Mouse (Mus musculus) bone marrow, adult 2 months (tissue): ENCODE measurements around the gene Upp2. TPM values are rescaled to one million over a fixed set of nuclear protein-coding genes. Genes with fewer than 3 reads are reported as not detected.

Experiments used
- H3K27ac ChIP-seq: fragments of 200-500 bp; 2 replicates; pipeline ENCODE4 v1.5.1; 2012; ENCODE audit warnings: low read depth, mild to moderate bottlenecking, control low read depth, inconsistent platforms, low read length; ENCODE audit not compliant: control insufficient read depth, poor library complexity, insufficient read depth
- H3K4me1 ChIP-seq: fragments of 200-500 bp; 2 replicates; pipeline ENCODE4 v1.6.1; 2011; ENCODE audit warnings: low read length; ENCODE audit not compliant: control insufficient read depth, insufficient read depth
- H3K4me3 ChIP-seq: fragments of 200-500 bp; replicated peaks from 2 replicates; pipeline ENCODE3; 2011; ENCODE audit warnings: mild to moderate bottlenecking, low read depth, low read length, control low read depth; ENCODE audit not compliant: control insufficient read depth
- CTCF ChIP-seq: fragments of 200-500 bp; IDR thresholded peaks from 2 replicates; pipeline ENCODE4 v1.5.1; 2011; ENCODE audit warnings: low read length, control low read depth; ENCODE audit not compliant: control insufficient read depth, insufficient read depth
- POLR2A ChIP-seq: fragments of 200-500 bp; IDR thresholded peaks from 2 replicates; pipeline ENCODE4 v1.6.1; 2011; ENCODE audit warnings: low read depth, mild to moderate bottlenecking, control low read depth, low read length, borderline replicate concordance; ENCODE audit not compliant: control insufficient read depth
- WGBS: fragments of 180-500 bp; shearing (Covaris S2); methylation state at CpG from one replicate; pipeline ENCODE4 v1.1.7; 2018; 5-methylcytosine and 5-hydroxymethylcytosine counted together
- polyA plus RNA-seq: library from polyadenylated mRNA; stranded (reverse); fragments of >200 nt; gene quantifications from 2 replicates; pipeline ENCODE4 v1.2.4, GENCODE M21; 2011; ENCODE audit warnings: low replicate concordance; ENCODE audit not compliant: missing spikeins, insufficient read depth, insufficient read length

The Upp2 gene
- polyA plus RNA-seq, 1 experiment, result 3.1 TPM

DNA sequence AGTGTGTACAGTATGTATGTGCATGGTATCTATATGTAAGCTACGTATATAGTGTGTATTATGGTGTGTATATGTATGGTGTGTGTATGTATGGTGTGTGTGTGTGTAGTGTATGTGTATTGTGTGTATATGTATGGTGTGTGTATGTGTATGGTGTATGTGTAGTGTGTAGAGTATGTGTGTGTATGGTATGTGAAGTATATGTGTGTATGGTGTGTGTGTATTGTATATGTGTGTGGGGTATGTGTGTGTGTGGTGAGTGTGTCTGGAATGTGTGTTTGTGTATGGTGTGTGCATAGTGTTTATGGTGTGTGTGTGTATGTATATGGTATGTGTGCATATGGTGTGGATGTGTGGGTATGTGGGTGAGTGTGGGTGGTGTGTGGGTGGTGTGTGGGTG lies 23.0 kb downstream of the Upp2 start:
- no peak for TF ChIP-seq CTCF
- TF ChIP-seq POLR2A, result no peak
- no peaks in the 10 kb centered on the region for H3K4me1 ChIP-seq
- no peak overlapping the region for H3K4me3 ChIP-seq
- H3K27ac ChIP-seq, result no peak overlapping the region
- 94% methylated on average over 1 of the region's 1 CpGs for WGBS

DNA sequence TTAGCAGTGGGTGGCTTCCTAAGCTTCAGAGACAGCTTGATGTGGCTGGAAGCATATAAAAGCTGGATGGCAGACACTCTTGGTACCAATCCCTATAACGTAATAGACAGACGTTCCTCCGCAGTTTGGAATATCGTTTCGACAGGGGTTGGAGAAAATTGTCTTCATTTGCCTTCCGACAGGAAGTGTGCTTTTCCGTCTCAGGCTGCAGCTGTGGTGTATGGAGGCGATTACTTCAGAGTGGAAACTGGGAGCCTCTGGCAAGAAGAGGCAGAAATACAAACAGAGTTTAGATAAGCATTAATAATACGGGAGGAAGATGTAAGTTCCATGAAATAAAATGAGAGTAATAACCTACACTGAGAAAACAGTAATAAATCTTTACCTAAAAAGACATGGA lies 28.3 kb downstream of the Upp2 start:
- Histone ChIP-seq H3K27ac (no peak overlapping the region), H3K4me1 (no peaks in the 10 kb centered on the region; the same call in 1 of the 2 replicates), H3K4me3 (no peak overlapping the region)
- 64% methylated on average over 9 of the region's 9 CpGs for WGBS
- TF ChIP-seq POLR2A (no peak), CTCF (no peak)

DNA sequence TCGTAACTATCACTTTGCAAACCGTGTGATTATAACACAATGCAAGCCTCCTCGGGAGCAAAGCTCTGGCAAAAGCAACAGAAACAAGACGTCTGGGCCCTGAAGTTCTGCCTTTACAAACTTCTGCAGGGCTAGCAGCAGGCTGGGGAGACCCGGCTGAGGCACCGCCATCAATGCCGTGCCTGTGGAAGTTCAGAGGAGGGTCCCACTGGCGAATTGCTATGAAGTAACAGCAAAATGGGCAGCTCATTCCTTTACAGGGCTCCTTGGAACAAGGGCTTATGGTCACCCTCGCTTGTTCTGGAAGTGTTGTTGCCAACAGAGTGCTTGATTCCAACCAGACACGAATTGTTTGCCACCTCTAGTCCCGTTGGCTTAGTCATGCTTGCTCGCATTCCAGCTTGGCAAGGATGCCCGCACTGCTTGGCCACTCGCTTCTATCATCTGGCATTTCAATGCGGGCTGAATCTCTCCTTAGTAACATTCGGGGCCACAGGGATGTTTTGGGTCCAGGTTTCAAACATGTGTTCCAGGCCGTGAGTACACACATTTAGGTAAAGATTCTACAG lies 29.8 kb downstream of the Upp2 start:
- Histone ChIP-seq H3K4me3 (no peak overlapping the region), H3K4me1 (no peaks in the 10 kb centered on the region; the same call in 1 of the 2 replicates), H3K27ac (no peak overlapping the region)
- 84% methylated on average over 17 of the region's 17 CpGs for WGBS
- TF ChIP-seq POLR2A, result no peak

- H3K27ac ChIP-seq, result no peak overlapping the region
- no peaks in the 10 kb centered on the region; the same call in 1 of the 2 replicates for H3K4me1 ChIP-seq
- no peak overlapping the region for H3K4me3 ChIP-seq
- WGBS, result 90% methylated on average over 3 of the region's 3 CpGs
- TF ChIP-seq POLR2A (no peak), CTCF (no peak)
These were observed 30.5 kb downstream of the Upp2 start for GRCm38 (mm10) chr2:58597556-58597955.

DNA sequence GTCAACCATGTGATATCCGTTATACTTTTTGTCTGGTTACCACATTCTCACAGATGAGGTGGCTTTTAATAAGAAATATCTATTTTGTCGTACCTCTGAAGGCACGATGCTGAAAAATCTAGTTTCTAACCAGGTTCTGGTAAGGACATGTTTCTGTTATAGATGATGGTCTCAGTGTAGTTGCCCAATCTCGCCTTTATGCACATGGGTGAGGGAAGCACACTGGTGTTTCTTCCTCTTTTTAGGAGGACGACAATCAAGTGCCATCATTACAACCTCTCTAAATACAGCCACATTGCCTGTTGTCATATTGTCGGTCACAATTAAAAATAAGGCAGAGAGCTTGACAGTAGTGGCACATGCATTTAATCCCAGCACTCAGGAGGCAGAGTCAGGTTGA lies 32.5 kb downstream of the Upp2 start:
- H3K4me3 ChIP-seq, result no peak overlapping the region
- no peak overlapping the region for H3K27ac ChIP-seq
- TF ChIP-seq CTCF (no peak), POLR2A (no peak)
- 43% methylated on average over 6 of the region's 6 CpGs for WGBS
- H3K4me1 ChIP-seq, result no peaks in the 10 kb centered on the region; the same call in 1 of the 2 replicates

- no peak for TF ChIP-seq CTCF
- no peak for TF ChIP-seq POLR2A
- no peak overlapping the region for H3K4me3 ChIP-seq
- no peak overlapping the region for H3K27ac ChIP-seq
- no peaks in the 10 kb centered on the region; the same call in 1 of the 2 replicates for H3K4me1 ChIP-seq
- WGBS, result 80% methylated on average over 4 of the region's 4 CpGs
These were observed 34.3 kb downstream of the Upp2 start for GRCm38 (mm10) chr2:58601382-58601781.

DNA sequence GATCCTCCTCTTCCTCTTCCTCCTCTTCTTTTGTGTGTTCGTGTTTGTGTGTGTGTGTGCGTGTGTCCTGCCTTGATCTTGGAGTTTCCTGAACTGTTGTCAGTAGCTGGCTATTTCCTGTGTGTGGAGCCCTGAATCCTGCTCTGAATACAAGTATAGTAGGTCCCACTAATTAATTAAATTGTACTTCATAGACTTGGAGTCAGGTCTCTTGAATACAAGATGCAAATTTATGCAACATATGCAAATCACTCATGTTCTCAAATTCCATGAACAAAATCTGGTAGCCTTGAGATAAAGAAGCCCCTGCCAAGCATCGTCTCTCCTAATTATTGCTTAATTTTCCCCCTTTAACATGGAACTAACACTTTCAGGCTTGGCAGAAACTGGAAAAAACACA lies 36.3 kb downstream of the Upp2 start:
- TF ChIP-seq POLR2A, result no peak
- no peak for TF ChIP-seq CTCF
- 59% methylated on average over 3 of the region's 3 CpGs for WGBS

GRCm38 (mm10) chr2:58604791-58605190 lies 37.7 kb downstream of the Upp2 start:
- TF ChIP-seq CTCF, result no peak
- no peak for TF ChIP-seq POLR2A
- H3K4me3 ChIP-seq, result no peak overlapping the region
- WGBS, result 83% methylated on average over 3 of the region's 3 CpGs
- no peaks in the 10 kb centered on the region; the same call in 1 of the 2 replicates for H3K4me1 ChIP-seq
- no peak overlapping the region for H3K27ac ChIP-seq

More for the DNA sequence above, 36.3 kb downstream of the Upp2 start:
- Histone ChIP-seq H3K4me3 (no peak overlapping the region), H3K27ac (no peak overlapping the region), H3K4me1 (no peaks in the 10 kb centered on the region; the same call in 1 of the 2 replicates)

DNA sequence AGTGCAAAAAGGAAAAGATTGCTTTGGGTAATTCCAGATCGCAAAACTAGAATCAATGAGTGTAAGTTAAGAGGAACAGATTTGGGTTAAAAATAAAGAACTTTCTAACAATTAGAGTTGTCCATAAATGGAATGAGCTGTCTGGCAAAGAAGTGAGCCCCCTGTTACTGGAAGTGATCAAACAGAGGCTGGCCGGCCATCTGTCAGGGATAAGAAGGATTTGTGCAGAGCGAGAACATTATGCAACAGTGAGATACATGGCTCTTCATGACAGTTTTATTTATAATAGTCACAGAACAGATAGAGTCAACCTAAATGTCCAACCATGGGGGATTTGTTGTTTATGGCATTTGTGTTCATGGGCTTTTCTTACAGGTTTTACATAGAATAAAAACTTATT lies 46.6 kb downstream of the Upp2 start:
- H3K27ac ChIP-seq, result no peak overlapping the region
- no peak overlapping the region for H3K4me3 ChIP-seq
- H3K4me1 ChIP-seq, result no peaks in the 10 kb centered on the region
- no peak for TF ChIP-seq POLR2A
- TF ChIP-seq CTCF, result no peak
- WGBS, result 81% methylated on average over 3 of the region's 3 CpGs
